Mouse (Mus musculus) neural tube, embryonic 10.5 days (tissue): ENCODE measurements around the gene Tm4sf1.

Source experiments
- DNase-seq: peaks from one replicate; pipeline ENCODE4 v3.0.0-alpha.2; 2017; ENCODE audit warnings: low spot score; ENCODE audit errors: extremely low spot score

Tm4sf1 gene

DNA sequence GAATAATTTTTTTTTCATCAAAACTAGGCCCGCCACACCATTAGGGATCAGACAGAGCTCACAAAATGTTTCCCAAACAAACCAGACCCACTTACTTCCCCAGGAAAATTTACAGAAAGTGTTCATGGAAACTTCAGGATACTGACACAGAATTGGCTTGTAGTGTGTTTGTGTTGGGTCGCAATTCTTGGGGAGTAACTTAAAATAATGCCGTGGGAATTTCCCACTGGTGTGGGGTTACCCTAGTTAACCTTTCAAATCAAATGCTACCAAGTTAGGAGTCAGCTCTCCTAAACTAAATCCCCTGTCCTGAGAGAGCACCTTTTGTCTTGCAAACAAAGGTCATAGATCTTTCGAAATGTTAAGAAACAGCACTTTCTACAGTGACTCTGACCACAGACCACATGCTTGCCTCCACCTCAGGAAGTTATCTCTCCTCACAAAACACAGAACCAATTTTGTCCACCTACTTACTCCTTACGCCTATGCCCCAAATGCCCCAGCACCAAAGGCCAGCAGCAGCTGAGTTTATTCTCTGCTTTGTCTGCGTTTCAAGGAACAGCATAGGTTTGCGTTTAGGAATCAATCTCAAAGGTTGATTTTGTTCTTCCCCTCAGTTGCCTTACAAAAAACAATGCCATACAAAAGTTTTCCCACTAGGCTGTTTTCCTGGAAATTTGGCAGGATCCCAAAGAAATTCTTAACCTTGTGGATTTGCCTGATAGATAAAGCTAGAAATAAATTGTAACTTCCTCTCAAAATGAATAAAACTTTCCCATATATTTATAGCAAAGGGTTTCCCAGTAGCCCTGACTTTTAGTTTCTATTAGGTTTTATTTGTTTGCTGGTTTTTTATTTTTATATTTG, 13.7 kb downstream of the Tm4sf1 start:
- no peak for DNase-seq

DNA sequence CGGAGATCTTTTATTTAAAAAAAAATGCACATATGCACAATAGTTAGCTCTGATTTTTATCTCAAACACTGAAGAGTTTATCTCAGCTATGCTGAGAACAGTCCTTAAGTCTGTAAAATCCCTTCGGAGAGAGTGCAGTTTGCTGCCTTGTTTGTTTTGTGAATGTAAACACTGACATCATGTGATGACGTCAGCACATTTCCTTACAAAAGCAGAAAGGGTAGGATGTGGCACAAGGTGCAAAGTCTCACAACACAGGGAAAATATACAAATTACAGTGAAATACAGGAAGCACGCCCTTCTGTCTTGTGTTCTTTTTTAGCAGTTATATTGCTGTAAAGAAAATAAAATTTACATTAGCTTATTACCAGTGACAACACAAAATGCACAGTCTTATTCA, 14.3 kb downstream of the Tm4sf1 start:
- DNase-seq, result no peak

DNA sequence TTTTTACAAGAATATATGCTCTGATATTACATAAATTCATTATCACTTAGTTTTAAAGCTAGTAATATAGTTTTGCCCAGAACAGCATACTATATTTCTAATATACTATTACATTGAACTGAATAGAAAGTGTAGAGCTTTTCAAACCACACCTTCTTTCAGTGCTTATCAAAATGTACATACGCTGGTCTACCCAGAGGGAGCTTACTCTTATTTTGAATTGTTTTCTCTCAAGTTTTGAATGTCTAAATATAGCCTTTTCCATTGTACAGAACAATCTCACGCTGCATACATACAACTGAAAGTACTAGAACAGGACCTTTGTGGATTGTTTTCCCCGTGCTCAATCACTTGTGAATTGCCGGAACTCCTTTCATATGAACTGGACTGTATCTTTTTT, 23.6 kb downstream of the Tm4sf1 start:
- no peak for DNase-seq

DNA sequence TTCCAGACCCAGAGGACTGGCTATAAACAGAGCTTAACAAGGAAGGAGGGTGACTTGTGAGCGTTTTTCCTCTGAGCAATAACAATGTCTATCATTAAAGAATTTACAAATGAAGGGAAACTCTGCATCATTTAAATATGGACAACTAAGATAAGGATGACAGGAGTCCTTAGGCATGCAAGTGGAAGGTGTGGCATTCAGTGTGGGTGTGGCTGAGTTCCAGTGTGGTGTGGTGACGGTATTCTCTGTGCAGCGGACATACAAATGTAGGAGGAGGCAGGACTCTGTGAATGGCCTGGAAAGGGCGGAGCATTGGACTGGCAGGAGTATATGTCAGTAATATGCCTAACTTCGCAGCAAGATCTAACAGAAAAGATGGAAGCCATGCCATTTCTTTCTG, 24.3 kb downstream of the Tm4sf1 start:
- no peak for DNase-seq

DNA sequence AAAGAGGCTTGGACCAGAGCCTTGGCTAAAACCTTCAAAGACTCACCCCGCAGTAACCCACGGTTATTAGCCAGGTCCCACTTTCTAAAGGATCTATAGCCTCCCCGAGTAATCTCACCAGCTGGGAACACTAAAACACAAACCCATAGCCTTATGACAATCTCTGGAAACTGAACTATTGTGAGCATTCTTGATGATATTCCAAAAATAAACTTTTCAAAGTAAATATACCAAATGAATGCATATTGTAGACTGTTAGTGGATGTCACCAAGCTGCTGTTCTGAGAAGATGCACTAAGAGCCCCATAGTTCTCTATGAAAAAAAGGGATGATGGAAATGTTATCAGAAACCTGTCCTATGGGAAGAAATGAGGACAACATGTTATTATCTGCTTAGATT, 25.0 kb downstream of the Tm4sf1 start:
- no peak for DNase-seq

DNA sequence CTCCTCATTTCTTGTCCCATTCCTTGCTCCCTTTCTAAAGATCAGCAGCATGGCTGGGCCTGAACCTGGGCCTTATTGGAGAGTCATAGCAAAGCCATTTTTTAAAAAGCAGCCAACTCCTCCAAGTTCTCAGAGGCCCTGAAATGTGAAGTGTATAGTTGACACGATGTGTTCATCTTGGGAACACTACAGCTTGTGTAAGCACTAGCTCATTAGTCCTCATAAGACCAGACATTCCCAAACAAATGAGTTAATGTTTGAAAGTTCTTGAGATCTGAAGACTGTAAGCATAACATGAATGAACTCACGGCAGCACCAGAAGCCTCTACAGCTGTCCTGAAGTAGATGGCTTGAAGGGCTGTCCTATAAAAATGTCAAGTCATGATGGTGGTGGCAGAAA, 32.8 kb downstream of the Tm4sf1 start:
- DNase-seq, result no peak

DNA sequence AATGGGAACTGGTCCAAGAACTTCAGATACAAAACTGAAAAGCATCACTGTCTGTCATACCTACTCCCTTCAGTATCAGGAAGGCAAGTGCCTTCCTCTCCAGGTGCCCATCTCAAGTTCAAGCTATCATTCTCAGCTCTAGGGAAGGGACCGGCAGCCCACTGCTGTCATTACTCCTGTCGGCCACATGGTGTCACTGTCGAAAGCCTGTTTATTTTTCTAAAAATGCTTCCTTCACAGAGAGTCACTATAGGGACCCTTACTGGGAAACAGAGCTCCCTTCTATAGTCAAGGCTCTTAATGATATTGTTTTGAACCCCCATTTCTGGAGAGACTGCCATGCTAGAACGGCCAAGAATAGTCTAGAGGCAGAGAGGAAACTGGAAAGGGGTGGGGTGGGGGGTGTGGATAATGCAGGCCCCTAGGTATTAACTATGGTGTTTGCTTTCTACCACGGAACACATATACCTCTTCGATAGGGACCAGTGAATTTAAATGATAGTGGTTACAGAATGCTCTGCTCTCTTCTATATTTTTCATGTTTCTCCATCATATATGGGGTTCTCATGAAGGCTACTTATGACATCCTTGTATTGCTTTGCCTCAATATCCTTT, 34.1 kb downstream of the Tm4sf1 start:
- DNase-seq, result peak; percentile 49

DNA sequence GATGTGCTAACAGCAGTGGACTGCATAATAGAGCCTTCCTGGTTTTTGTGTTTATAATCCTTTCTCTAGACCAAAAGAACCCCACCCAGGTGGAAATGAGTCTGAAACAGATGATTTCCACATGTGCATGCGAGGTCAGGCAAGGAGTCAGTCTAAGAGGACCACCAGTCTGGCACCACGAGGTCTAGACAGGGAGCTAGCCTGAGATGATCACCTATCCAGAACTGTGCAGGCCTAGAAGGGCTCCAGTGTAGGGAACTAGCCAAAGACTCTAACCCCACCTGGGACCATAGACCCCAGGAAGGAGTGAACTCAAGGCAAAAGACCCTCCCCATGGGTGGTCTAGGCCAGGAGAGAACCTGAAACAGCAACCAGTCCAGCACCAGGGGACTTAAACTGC, 48.7 kb downstream of the Tm4sf1 start:
- DNase-seq, result no peak

DNA sequence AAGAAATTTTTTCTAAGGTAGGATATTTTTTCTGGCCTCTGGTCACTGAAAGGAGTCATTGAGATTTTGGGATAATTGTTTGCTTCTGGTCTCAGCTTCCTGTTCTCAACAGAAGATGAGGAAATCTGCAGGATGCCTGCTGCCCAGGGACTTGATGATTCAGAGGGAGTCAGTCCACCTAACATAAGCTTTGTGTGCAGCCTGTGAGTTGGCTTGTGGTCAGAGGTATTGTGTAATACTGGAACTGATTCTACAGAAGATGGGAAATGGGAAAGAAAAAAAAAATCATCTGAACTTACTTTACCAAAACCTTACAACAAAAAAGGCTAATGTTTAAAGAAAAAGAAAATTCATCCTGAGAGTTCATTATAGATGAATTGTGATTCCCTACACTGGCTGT, 49.2 kb downstream of the Tm4sf1 start:
- no peak for DNase-seq

DNA sequence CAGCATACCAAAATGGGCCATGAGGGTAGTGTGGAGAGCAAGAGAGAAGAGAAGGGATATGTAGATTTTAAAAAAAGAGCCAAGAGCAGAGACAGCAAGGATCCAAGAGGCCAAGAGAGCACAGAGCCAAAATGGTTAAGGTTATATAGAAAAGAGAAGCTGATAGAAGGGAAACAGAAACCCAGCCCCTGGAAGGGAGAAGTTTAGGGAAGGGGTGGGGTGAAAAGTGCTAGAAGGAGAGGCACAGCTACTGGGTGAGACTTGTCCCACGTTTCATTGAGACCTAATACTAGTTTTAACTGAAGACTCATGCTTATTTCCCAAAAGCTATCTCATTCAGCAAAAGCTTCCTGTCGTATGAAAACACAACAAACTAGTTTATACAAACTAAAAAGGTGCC, 56.5 kb downstream of the Tm4sf1 start:
- no peak for DNase-seq
